Mouse (Mus musculus) lung, postnatal 0 days (tissue): ENCODE data around the gene Lce1c. TPM values are rescaled to one million over a fixed set of nuclear protein-coding genes. Genes with fewer than 3 reads are reported as not detected.

Experiments
- ATAC-seq: fragments of 200-750 bp; cut with Nextera tagmentation; 2 replicates; pipeline ENCODE4 v1.8.0; 2017; ENCODE audit warnings: moderate library complexity
- DNase-seq: peaks from one replicate; pipeline ENCODE4 v3.0.0-alpha.2; 2016; ENCODE audit warnings: low spot score
- H3K27ac ChIP-seq: fragments of 300-500 bp; sonication (generic); 2 replicates; pipeline ENCODE4 v1.5.1; 2014; ENCODE audit warnings: antibody characterized with exemption, mild to moderate bottlenecking, low read length, mixed read lengths
- H3K27me3 ChIP-seq: fragments of 300-500 bp; sonication (generic); replicated peaks from 2 replicates; pipeline ENCODE4 v1.6.1; 2014; ENCODE audit warnings: low read length, mixed read lengths; ENCODE audit not compliant: insufficient read depth
- H3K36me3 ChIP-seq: fragments of 300-500 bp; sonication (generic); 2 replicates; pipeline ENCODE4 v1.6.1; 2014; ENCODE audit warnings: low read length, mixed read lengths; ENCODE audit not compliant: insufficient read depth
- H3K4me1 ChIP-seq: fragments of 300-500 bp; sonication (generic); 2 replicates; pipeline ENCODE4 v1.6.1; 2014; ENCODE audit warnings: antibody characterized with exemption, low read depth, low read length, mixed read lengths; ENCODE audit not compliant: insufficient read depth
- H3K4me2 ChIP-seq: fragments of 300-500 bp; sonication (generic); replicated peaks from 2 replicates; pipeline ENCODE4 v1.6.1; 2014; ENCODE audit warnings: low read depth, mild to moderate bottlenecking, low read length, moderate library complexity, mixed read lengths
- H3K4me3 ChIP-seq: fragments of 300-500 bp; sonication (generic); 2 replicates; pipeline ENCODE4 v1.5.1; 2014; ENCODE audit warnings: low read depth, low read length
- H3K9ac ChIP-seq: fragments of 300-500 bp; sonication (generic); replicated peaks from 2 replicates; pipeline ENCODE4 v1.6.1; 2014; ENCODE audit warnings: low read depth, mild to moderate bottlenecking
- H3K9me3 ChIP-seq: fragments of 300-500 bp; sonication (generic); 2 replicates; pipeline ENCODE4 v1.6.1; 2016; ENCODE audit warnings: low read length, mixed read lengths
- CTCF ChIP-seq: IDR thresholded peaks from 2 replicates; pipeline ENCODE4 v1.5.1; 2016; ENCODE audit warnings: antibody characterized with exemption, mild to moderate bottlenecking
- EP300 ChIP-seq: IDR thresholded peaks from 2 replicates; pipeline ENCODE4 v1.6.1; 2016; ENCODE audit warnings: antibody characterized with exemption, mild to moderate bottlenecking, control low read depth
- WGBS: fragments of 180-500 bp; shearing (Covaris S2); extraction: QIAGEN DNeasy Blood & Tissue Kit; methylation state at CpG from one replicate; pipeline ENCODE4 v1.1.7; 2014; 5-methylcytosine and 5-hydroxymethylcytosine counted together
- polyA plus RNA-seq: library from polyadenylated mRNA; unstranded; fragments of >200 nt; fragmentation: Nextera tagmentation; extraction: Ambion mirVana; gene quantifications from 2 replicates; pipeline ENCODE4 v1.2.1, GENCODE M21; 2015

Lce1c gene
- not detected in 2 replicates for polyA plus RNA-seq

DNA sequence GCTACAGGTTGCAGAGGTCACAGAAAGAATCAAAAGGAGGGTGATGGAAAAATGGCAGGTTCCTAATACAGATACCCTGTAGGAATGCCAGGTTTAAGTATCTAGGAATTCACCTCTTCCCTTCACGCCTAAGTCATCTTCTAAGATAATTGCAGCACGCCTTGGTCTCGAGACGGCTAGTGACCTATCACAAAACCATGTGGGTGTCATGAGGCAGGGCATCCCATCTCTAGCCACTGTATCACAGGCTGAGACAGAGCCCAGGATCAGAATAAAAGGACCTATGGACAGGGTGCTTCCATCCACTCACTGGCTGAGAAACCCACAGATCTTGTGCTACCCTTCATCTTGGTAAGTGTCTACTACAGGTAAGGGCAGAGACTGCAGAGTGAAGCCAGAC, at the start of gene Lce1c:
Gene Lce1c (plus strand): TSS at position 301 of the 400 bp plus-strand sequence.
- H3K27me3 ChIP-seq, result no peaks in the 10 kb centered on the region
- H3K27ac ChIP-seq, result no peak within 1 kb of the TSS
- DNase-seq (no peak), ATAC-seq (no peak)
- no peak within 1 kb of the TSS for H3K9ac ChIP-seq
- H3K4me3 ChIP-seq, result no peak within 1 kb of the TSS
- H3K9me3 ChIP-seq, result no peaks in the 10 kb centered on the region
- no peak for TF ChIP-seq CTCF
- no peak for TF ChIP-seq EP300
- H3K36me3 ChIP-seq, result no peaks in the 10 kb centered on the region
- no peaks in the 10 kb centered on the region for H3K4me1 ChIP-seq
- H3K4me2 ChIP-seq, result no peak within 1 kb of the TSS
- 86% methylated on average over 4 of the region's 4 CpGs for WGBS

DNA sequence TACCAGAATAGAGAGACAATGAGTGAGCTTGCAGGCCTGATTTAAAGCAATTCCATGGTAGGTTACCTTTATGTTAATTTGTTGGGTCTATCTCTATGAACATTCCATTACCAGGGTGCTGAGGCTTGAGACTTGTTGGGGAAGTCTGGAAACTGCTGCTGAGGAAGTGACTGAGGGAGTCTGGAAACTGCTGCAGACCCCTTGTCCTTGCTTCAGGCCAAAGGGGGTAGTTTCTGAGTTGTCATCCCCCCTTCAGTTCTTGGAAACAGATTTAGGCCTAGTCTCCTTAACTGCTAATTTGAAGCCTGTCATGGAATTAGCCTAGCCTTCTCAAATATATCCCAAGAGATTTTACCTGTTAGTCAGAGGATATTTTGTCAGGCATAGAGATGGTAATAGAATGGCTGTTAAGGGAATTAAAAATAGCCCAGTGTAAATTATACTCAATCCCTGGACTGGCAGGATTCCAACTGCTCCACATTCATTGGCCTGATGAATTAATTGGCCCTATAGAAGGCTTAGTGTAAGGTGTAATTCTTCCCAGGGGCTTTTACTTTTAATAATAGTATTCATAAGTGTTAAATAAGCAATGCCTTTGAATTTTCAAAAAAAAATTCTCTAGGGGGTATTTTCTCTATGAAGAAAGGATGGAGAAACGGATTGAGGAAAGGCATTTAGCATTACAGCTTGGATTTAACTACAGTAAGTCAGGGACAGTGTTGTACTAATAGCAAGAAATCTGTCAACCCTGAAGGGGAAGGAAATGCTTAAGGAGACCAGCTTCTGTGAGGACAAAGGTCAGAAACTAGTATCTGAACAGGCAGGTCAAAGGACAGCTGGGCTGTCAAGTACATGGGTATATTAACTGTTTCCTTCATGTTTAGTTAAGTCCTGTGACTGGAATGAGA, 41.0 kb upstream of the Lce1c start:
- DNase-seq (no peak), ATAC-seq (no peak)
- Histone ChIP-seq H3K4me1 (no peaks in the 10 kb centered on the region), H3K4me2 (no peak overlapping the region), H3K9me3 (no peaks in the 10 kb centered on the region), H3K4me3 (no peak overlapping the region), H3K27me3 (no peaks in the 10 kb centered on the region), H3K9ac (no peak overlapping the region), H3K27ac (no peak overlapping the region), H3K36me3 (no peaks in the 10 kb centered on the region)
- TF ChIP-seq CTCF (no peak), EP300 (no peak)
- 41% methylated on average over 1 of the region's 1 CpGs for WGBS

DNA sequence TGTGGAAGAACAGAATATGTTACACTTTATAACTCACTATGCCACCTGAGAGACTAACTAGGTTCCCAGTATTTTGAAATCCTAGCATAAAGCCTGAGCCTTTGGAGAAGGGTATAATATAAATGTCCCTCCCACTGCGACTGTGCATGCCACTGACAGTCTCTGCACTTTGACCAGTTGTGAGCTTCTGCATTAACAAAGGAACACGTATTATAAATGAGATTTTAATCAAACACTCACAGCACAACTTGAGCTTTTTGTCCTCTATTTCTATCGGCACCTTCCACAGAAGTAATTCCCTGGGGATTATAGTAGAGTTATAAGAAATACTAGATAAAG, 40.4 kb upstream of the Lce1c start:
- Histone ChIP-seq H3K36me3 (no peaks in the 10 kb centered on the region), H3K4me2 (no peak overlapping the region), H3K4me1 (no peaks in the 10 kb centered on the region), H3K9me3 (no peaks in the 10 kb centered on the region), H3K27ac (no peak overlapping the region), H3K4me3 (no peak overlapping the region), H3K27me3 (no peaks in the 10 kb centered on the region), H3K9ac (no peak overlapping the region)
- no peak for TF ChIP-seq CTCF
- no peak for TF ChIP-seq EP300
- ATAC-seq (no peak), DNase-seq (no peak)
- WGBS, result 56% methylated on average over 3 of the region's 3 CpGs

DNA sequence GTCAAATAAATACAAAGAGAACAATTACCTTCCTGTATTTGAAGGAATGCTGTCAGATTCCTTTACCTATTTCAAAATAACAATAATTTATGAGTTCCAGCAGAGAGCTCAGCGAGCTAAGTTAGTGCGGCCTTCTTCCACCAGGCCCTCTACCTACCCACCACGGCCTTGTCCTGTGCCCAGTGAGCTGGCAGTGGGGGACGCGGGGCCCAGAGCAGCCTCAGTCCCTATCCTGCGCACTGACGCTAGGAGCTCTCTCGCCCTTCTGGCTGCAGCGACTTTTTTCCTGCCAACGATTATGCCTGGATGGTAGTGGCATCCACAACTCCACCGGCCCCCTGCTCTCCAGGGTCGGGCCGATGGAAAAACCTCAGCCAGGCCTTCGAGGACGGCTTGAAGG, 39.2 kb upstream of the Lce1c start:
- ATAC-seq, result no peak
- WGBS, result 87% methylated on average over 15 of the region's 15 CpGs

DNA sequence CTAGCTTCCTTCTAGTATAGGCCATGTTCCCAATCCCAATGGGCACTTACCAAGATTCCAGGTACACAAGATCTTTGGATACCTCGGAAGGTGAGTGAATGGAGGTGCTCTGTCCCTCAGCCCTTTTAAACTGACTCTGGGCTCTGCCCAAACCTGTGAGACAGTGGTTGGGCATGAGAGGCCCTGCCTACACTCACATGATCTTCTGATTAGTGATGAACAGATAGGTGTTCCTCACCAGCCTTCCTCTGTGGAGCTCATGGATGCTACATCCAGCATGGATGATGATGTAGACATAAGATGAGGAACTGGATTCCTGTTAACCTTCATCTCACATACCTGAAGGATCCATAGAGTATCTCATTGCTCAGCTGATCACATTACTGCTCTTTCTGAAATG, 30.8 kb upstream of the Lce1c start, which contains the start of gene Lce1a1:
Gene Lce1a1 (minus strand): TSS at position 101 of the 400 bp plus-strand sequence.
- no peak for TF ChIP-seq EP300
- no peak for TF ChIP-seq CTCF
- H3K36me3 ChIP-seq, result no peaks in the 10 kb centered on the region
- DNase-seq, result no peak
- no peak within 1 kb of the TSS for H3K9ac ChIP-seq
- H3K9me3 ChIP-seq, result no peaks in the 10 kb centered on the region
- no peaks in the 10 kb centered on the region for H3K4me1 ChIP-seq
- no peak within 1 kb of the TSS for H3K4me3 ChIP-seq
- H3K4me2 ChIP-seq, result no peak within 1 kb of the TSS
- no peak within 1 kb of the TSS for H3K27ac ChIP-seq
- no peaks in the 10 kb centered on the region for H3K27me3 ChIP-seq
- WGBS, result 79% methylated on average over 1 of the region's 1 CpGs
- ATAC-seq, result no peak

More for the DNA sequence above, 39.2 kb upstream of the Lce1c start:
- no peak for DNase-seq
- Histone ChIP-seq H3K4me3 (no peak overlapping the region), H3K27ac (no peak overlapping the region), H3K9me3 (no peaks in the 10 kb centered on the region), H3K9ac (no peak overlapping the region), H3K36me3 (no peaks in the 10 kb centered on the region), H3K4me2 (no peak overlapping the region), H3K27me3 (no peaks in the 10 kb centered on the region), H3K4me1 (no peaks in the 10 kb centered on the region)
- no peak for TF ChIP-seq CTCF
- TF ChIP-seq EP300, result no peak

DNA sequence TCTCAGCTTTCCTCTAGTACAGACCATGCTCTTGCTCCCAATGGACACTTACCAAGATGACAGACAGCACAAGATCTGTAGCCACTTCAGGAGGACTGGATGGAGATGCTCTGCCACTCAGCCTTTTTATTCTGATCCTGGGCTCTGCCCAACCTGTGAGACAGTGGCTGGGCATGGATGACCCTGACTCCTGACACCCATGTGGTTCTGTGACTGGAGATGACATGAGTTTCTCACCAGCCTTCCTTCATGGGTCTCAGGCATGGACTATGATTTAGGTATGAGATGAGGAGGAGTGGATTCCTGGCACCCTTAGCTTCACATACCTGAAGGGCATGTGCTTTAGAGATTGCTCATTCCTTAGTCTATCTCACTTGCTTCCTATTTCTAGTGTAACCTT, 22.2 kb upstream of the Lce1c start, which contains the start of gene Lce1b:
Gene Lce1b (minus strand): TSS at position 101 of the 400 bp plus-strand sequence.
- no peak for TF ChIP-seq EP300
- TF ChIP-seq CTCF, result no peak
- H3K27me3 ChIP-seq, result no peaks in the 10 kb centered on the region
- no peak within 1 kb of the TSS for H3K9ac ChIP-seq

More for the DNA sequence above, 22.2 kb upstream of the Lce1c start, which contains the start of gene Lce1b:
- H3K27ac ChIP-seq, result no peak within 1 kb of the TSS
- no peaks in the 10 kb centered on the region for H3K36me3 ChIP-seq
- H3K9me3 ChIP-seq, result no peaks in the 10 kb centered on the region
- ATAC-seq, result no peak
- no peak for DNase-seq
- no peak within 1 kb of the TSS for H3K4me2 ChIP-seq
- H3K4me1 ChIP-seq, result no peaks in the 10 kb centered on the region
- H3K4me3 ChIP-seq, result no peak within 1 kb of the TSS
